Mouse (Mus musculus) megakaryocyte, embryonic 14.5 days (primary cell): ENCODE results near the gene Hace1.
"Not testable (repeated sequence)": the region's sequence is repeated elsewhere in the genome, so short reads cannot be mapped to it uniquely, and the experiment has no call there.

Experiments
- FLI1 ChIP-seq: IDR thresholded peaks from 2 replicates; pipeline ENCODE4 v1.6.1; 2012; ENCODE audit warnings: low read length, inconsistent platforms, mixed read lengths
- GATA1 ChIP-seq: IDR thresholded peaks from 3 replicates; pipeline ENCODE4 v1.6.1; 2012; ENCODE audit warnings: mixed read lengths, low read length, inconsistent platforms, borderline replicate concordance

DNA sequence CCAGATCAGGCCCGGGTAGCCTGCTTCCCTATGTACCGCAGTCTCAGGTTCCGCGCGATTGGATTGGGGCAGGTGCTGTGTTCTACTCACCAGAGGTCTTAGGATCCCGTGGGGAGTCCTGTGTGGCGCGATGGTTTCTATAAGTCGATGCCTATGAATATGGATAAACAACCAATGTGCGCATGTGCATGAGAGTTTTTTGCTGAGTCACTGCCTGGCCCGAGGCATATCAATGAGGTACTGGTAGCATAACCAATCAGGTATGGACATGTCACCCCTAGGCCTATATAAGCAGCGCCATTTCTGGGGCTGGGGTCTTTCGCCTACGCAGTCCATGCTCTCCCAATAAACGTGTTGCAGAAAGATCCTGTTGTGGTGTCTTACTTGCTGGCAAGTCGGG lies 40.3 kb upstream of the Hace1 start:
- not testable (repeated sequence) for TF ChIP-seq GATA1, FLI1
